Mouse (Mus musculus) thymus, adult 2 months (tissue): ENCODE measurements around the gene Gadd45b.

Experiments used
- CTCF ChIP-seq: fragments of 200-500 bp; IDR thresholded peaks from 2 replicates; pipeline ENCODE4 v1.5.1; 2012; ENCODE audit warnings: mild to moderate bottlenecking, control low read depth, low read length, moderate library complexity, borderline replicate concordance; ENCODE audit not compliant: control insufficient read depth, poor library complexity, insufficient read depth; ENCODE audit errors: extremely low read depth
- POLR2A ChIP-seq: fragments of 200-500 bp; IDR thresholded peaks from 2 replicates; pipeline ENCODE4 v1.6.1; 2012; ENCODE audit warnings: mild to moderate bottlenecking, low read length, control low read depth, moderate library complexity; ENCODE audit not compliant: control insufficient read depth, poor library complexity, insufficient read depth; ENCODE audit errors: extremely low read depth

- TF ChIP-seq CTCF (no peak), POLR2A (peak; percentile 41; the same call in 1 of the 2 replicates)
Observed at GRCm38 (mm10) chr10:80917779-80918434, 12.0 kb upstream of the Gadd45b start, which contains the start of gene Lmnb2.
